Mouse (Mus musculus): ENCODE results near the gene Cmtm4.

DNA sequence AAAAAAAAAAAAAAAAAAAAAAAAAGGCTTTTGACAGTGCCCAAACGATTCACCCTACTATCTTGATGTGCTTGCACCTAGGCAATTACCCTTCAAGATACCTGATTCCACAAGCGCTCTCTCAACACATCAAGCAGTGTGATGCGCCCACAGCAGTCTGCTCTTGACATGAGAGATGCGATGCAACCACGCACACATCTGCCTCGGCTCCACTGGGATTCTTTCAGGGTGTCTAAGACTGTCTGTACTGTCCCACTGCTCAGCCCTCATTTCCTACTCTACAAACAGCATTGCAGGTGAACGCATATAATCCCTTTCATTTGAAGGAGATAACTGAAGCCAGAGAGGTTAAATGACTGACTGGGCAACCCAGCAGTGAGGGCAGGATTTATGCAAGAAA is 46.0 kb upstream of the Cmtm4 start:
- TF ChIP-seq FLI1 (IDR thresholded peaks at IDR 0.05; ENCODE audit: low read length): no peak
- TF ChIP-seq GATA1 (IDR thresholded peaks at IDR 0.05; ENCODE audit: borderline replicate concordance, low read length): no peak

Data from megakaryocyte, embryonic 14.5 days (primary cell).